Mouse (Mus musculus) myocyte (in vitro differentiated cells): ENCODE measurements at regions not wholly inside any gene's neighbourhood (a gene's known extent, or its start where the extent isn't known, plus 50 kb on each side); places are given as distances from the start of the nearest gene placed in this dataset.

Experiments
- H3K27me3 ChIP-seq: one replicate; pipeline ENCODE4 v1.6.1; 2011; ENCODE audit not compliant: control insufficient read depth, insufficient read depth, insufficient read length
- H3K36me3 ChIP-seq: one replicate; pipeline ENCODE4 v1.6.1; 2011; ENCODE audit not compliant: control insufficient read depth, insufficient read depth
- H3K4me2 ChIP-seq: one replicate; pipeline ENCODE4 v1.6.1; 2011; ENCODE audit warnings: low read depth, control low read depth
- H3K4me3 ChIP-seq: one replicate; pipeline ENCODE4 v1.5.1; 2011; ENCODE audit warnings: mild to moderate bottlenecking, control low read depth, moderate library complexity
- H3K79me2 ChIP-seq: one replicate; pipeline ENCODE4 v1.6.1; 2011; ENCODE audit not compliant: control insufficient read depth, insufficient read depth
- H3ac ChIP-seq: one replicate; pipeline ENCODE4 v1.6.1; 2011; ENCODE audit not compliant: control insufficient read depth, insufficient read length
- CEBPB ChIP-seq: IDR thresholded peaks from 2 replicates; pipeline ENCODE4 v1.6.1; 2011; ENCODE audit warnings: mild to moderate bottlenecking, moderate library complexity; ENCODE audit not compliant: poor library complexity, insufficient read depth, severe bottlenecking
- E2F4 ChIP-seq: IDR thresholded peaks from one replicate; pipeline ENCODE4 v1.6.1; 2011; ENCODE audit warnings: mild to moderate bottlenecking, control low read depth, moderate library complexity; ENCODE audit not compliant: insufficient read depth
- MAX ChIP-seq: IDR thresholded peaks from one replicate; pipeline ENCODE4 v1.6.1; 2011; ENCODE audit warnings: low read depth, mild to moderate bottlenecking, control low read depth
- MYOD1 ChIP-seq, 3 experiments: IDR thresholded peaks; one replicate each; pipeline ENCODE4 v1.6.1; 2011; ENCODE audit warnings: control low read depth in 2 of 3, low read depth in 2 of 3, mild to moderate bottlenecking in 2 of 3, moderate library complexity in 1 of 3; ENCODE audit not compliant: insufficient read length in 2 of 3, control insufficient read depth in 1 of 3
- MYOG ChIP-seq, 3 experiments: IDR thresholded peaks; one replicate each; pipeline ENCODE4 v1.6.1; 2011; ENCODE audit warnings: control low read depth in 2 of 3, low read depth in 2 of 3, mild to moderate bottlenecking in 2 of 3; ENCODE audit not compliant: insufficient read length in 2 of 3, control insufficient read depth in 1 of 3, insufficient read depth in 1 of 3
- POLR2A ChIP-seq: IDR thresholded peaks from one replicate; pipeline ENCODE4 v1.6.1; 2011; ENCODE audit warnings: low read depth, mild to moderate bottlenecking, control low read depth, moderate library complexity; ENCODE audit not compliant: insufficient read length
- POLR2AphosphoS2 ChIP-seq: IDR thresholded peaks from one replicate; pipeline ENCODE4 v1.6.1; 2011; ENCODE audit warnings: low read depth, control low read depth; ENCODE audit not compliant: insufficient read length
- REST ChIP-seq: IDR thresholded peaks from one replicate; pipeline ENCODE4 v1.6.1; 2011; ENCODE audit warnings: mild to moderate bottlenecking, control low read depth, moderate library complexity; ENCODE audit not compliant: insufficient read depth, insufficient read length
- SRF ChIP-seq: IDR thresholded peaks from one replicate; pipeline ENCODE4 v1.6.1; 2011; ENCODE audit warnings: low read depth; ENCODE audit not compliant: control insufficient read depth, insufficient read length
- TCF12 ChIP-seq: IDR thresholded peaks from one replicate; pipeline ENCODE4 v1.6.1; 2011; ENCODE audit warnings: mild to moderate bottlenecking, control low read depth; ENCODE audit not compliant: poor library complexity, insufficient read depth, severe bottlenecking
- TCF3 ChIP-seq: IDR thresholded peaks from one replicate; pipeline ENCODE4 v1.6.1; 2011; ENCODE audit warnings: low read depth, control low read depth; ENCODE audit not compliant: insufficient read length
- USF1 ChIP-seq: IDR thresholded peaks from one replicate; pipeline ENCODE4 v1.6.1; 2011; ENCODE audit warnings: low read depth, mild to moderate bottlenecking, control low read depth, moderate library complexity

- H3K4me2 ChIP-seq = no peak overlapping the region
- peaks cover 4% of the 10 kb centered on the region for H3K27me3 ChIP-seq
- no peaks in the 10 kb centered on the region for H3K36me3 ChIP-seq
- H3ac ChIP-seq = no peak overlapping the region
- no peaks in the 10 kb centered on the region for H3K79me2 ChIP-seq
- TF ChIP-seq SRF = no peak
- no peak for TF ChIP-seq MAX
- TF ChIP-seq USF1 = no peak
- TF ChIP-seq POLR2A = no peak
- no peak for TF ChIP-seq E2F4
- no peak for TF ChIP-seq REST
- TF ChIP-seq MYOG (IDR thresholded peaks at IDR 0.05; ENCODE audit: control insufficient read depth in 1 of 3, insufficient read depth in 1 of 3, insufficient read length in 2 of 3, low read depth in 2 of 3) = no peak
- no peak for TF ChIP-seq TCF3
- TF ChIP-seq TCF12 = no peak
- TF ChIP-seq CEBPB = no peak
- TF ChIP-seq POLR2AphosphoS2 = no peak
- no peak for TF ChIP-seq MYOD1 (IDR thresholded peaks at IDR 0.05; ENCODE audit: control insufficient read depth in 1 of 3, insufficient read length in 2 of 3, low read depth in 2 of 3)
- H3K4me3 ChIP-seq = no peak overlapping the region
Observed at GRCm38 (mm10) chr2:75423872-75424271, 235.2 kb upstream of the Hnrnpa3 start.

DNA sequence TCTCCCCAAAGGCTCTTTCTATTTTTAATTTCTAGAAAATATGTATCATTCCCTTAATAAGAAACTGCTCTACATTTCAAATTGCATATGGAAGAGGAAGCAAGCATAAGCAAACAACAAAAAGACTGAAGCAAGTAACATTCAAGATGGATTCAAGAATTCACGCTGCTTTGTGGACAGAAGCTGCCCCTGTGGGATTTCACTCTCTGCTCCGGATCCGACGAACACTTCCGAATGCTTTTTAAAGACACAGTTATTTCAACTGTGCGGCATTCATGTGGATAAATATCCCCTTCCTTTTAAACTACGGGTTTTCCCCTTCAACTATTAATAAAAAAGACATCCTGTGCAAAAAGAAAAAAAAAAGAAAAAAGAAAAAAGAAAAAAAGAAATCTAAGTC lies 234.7 kb upstream of the Hnrnpa3 start:
- Histone ChIP-seq H3K36me3 (no peaks in the 10 kb centered on the region), H3K4me3 (no peak overlapping the region), H3K79me2 (no peaks in the 10 kb centered on the region), H3K4me2 (no peak overlapping the region), H3ac (no peak overlapping the region), H3K27me3 (peaks cover 4% of the 10 kb centered on the region)
- TF ChIP-seq MAX (no peak), POLR2AphosphoS2 (no peak), REST (no peak), TCF3 (no peak), MYOG (IDR thresholded peaks at IDR 0.05; ENCODE audit: control insufficient read depth in 1 of 3, insufficient read depth in 1 of 3, insufficient read length in 2 of 3, low read depth in 2 of 3) (no peak), USF1 (no peak), MYOD1 (IDR thresholded peaks at IDR 0.05; ENCODE audit: control insufficient read depth in 1 of 3, insufficient read length in 2 of 3, low read depth in 2 of 3) (no peak), TCF12 (no peak), CEBPB (no peak), E2F4 (no peak), POLR2A (no peak), SRF (no peak)

DNA sequence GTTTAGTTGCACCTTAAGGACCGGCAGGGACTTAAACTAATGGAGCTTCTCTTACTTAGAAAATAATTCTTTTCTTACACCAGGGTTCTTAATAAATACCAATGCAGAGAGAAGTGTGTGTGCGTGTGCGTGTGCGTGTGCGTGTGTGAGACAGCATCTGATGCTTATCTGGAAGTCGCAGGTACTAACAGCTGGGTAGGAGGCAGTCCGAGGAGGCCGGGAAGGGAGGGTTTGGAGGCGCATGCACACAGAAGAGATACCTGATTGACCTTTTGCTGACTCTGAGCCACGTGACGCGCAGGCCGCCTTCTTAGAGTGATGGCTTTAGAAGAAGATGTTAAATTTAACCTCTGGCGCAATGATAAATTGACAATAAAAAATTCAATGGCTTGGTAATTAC lies 234.2 kb upstream of the Hnrnpa3 start:
- Histone ChIP-seq H3K4me3 (no peak overlapping the region), H3K79me2 (no peaks in the 10 kb centered on the region), H3K4me2 (no peak overlapping the region), H3K36me3 (no peaks in the 10 kb centered on the region), H3ac (no peak overlapping the region), H3K27me3 (peaks cover 4% of the 10 kb centered on the region)
- TF ChIP-seq REST = no peak
- no peak for TF ChIP-seq E2F4
- no peak for TF ChIP-seq TCF3
- no peak for TF ChIP-seq MYOD1 (IDR thresholded peaks at IDR 0.05; ENCODE audit: control insufficient read depth in 1 of 3, insufficient read length in 2 of 3, low read depth in 2 of 3)
- TF ChIP-seq MAX = no peak
- no peak for TF ChIP-seq TCF12
- TF ChIP-seq MYOG (IDR thresholded peaks at IDR 0.05; ENCODE audit: control insufficient read depth in 1 of 3, insufficient read depth in 1 of 3, insufficient read length in 2 of 3, low read depth in 2 of 3) = no peak
- TF ChIP-seq POLR2A = no peak
- no peak for TF ChIP-seq POLR2AphosphoS2
- no peak for TF ChIP-seq USF1
- no peak for TF ChIP-seq SRF
- TF ChIP-seq CEBPB = no peak

DNA sequence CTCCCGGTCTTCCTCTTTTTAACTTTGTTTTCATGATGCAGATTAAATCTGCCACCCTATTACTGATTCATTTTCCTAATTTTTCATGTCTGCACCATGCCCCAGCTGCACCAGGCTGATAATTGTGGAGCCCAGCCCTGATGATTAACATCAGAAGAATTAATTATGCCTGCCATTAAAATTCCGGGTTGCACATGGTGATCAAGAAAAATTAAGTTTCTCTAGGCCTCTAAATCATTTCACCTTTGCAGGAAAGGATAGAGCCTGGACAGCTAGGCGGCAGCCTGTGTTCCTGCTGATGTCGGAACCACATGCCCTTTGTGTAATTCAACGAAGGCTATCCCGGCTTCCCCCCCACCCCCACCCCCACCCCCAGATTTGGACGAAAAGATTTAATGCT lies 233.7 kb upstream of the Hnrnpa3 start:
- Histone ChIP-seq H3K27me3 (peaks cover 4% of the 10 kb centered on the region), H3K4me2 (no peak overlapping the region), H3ac (no peak overlapping the region), H3K79me2 (no peaks in the 10 kb centered on the region), H3K36me3 (no peaks in the 10 kb centered on the region), H3K4me3 (no peak overlapping the region)
- TF ChIP-seq POLR2AphosphoS2 (no peak), MYOD1 (IDR thresholded peaks at IDR 0.05; ENCODE audit: control insufficient read depth in 1 of 3, insufficient read length in 2 of 3, low read depth in 2 of 3) (no peak), POLR2A (no peak), MAX (no peak), CEBPB (no peak), MYOG (IDR thresholded peaks at IDR 0.05; ENCODE audit: control insufficient read depth in 1 of 3, insufficient read depth in 1 of 3, insufficient read length in 2 of 3, low read depth in 2 of 3) (no peak)

GRCm38 (mm10) chr2:75425791-75426190 lies 233.3 kb upstream of the Hnrnpa3 start:
- Histone ChIP-seq H3K4me3 (no peak overlapping the region), H3K36me3 (no peaks in the 10 kb centered on the region), H3ac (no peak overlapping the region), H3K27me3 (peaks cover 4% of the 10 kb centered on the region), H3K4me2 (no peak overlapping the region), H3K79me2 (no peaks in the 10 kb centered on the region)
- no peak for TF ChIP-seq REST
- no peak for TF ChIP-seq POLR2AphosphoS2
- TF ChIP-seq USF1 = no peak
- TF ChIP-seq MYOD1 (IDR thresholded peaks at IDR 0.05; ENCODE audit: control insufficient read depth in 1 of 3, insufficient read length in 2 of 3, low read depth in 2 of 3) = no peak
- no peak for TF ChIP-seq E2F4
- no peak for TF ChIP-seq MYOG (IDR thresholded peaks at IDR 0.05; ENCODE audit: control insufficient read depth in 1 of 3, insufficient read depth in 1 of 3, insufficient read length in 2 of 3, low read depth in 2 of 3)
- TF ChIP-seq POLR2A = no peak
- TF ChIP-seq MAX = no peak
- TF ChIP-seq TCF3 = no peak
- TF ChIP-seq TCF12 = no peak
- TF ChIP-seq SRF = no peak
